Mouse (Mus musculus) urinary bladder, postnatal 0 days (tissue): ENCODE results near the gene Mtmr11. TPM values are rescaled to one million over a fixed set of nuclear protein-coding genes. Genes with fewer than 3 reads are reported as not detected.

ENCODE experiments used
- microRNA-seq: library from miRNA; unstranded; fragments of <30 nt; microRNA quantifications from one replicate; pipeline ENCODE4, GENCODE M21; 2016
- polyA plus RNA-seq: library from polyadenylated mRNA; unstranded; fragments of >200 nt; fragmentation: Nextera tagmentation; extraction: Ambion mirVana; gene quantifications from 2 replicates; pipeline ENCODE4 v1.2.1, GENCODE M21; 2015

Mtmr11 gene
- polyA plus RNA-seq: 13.2 and 15.1 TPM in 2 replicates

GRCm38 (mm10) chr3:96161869-96162840, at the start of gene Mtmr11:
TSS of gene Mtmr11 (plus strand) at chr3:96162004.

GRCm38 (mm10) chr3:96172197-96173178, 10.7 kb downstream of the Mtmr11 start, which contains the start of gene Sf3b4:
TSS of gene Sf3b4 (plus strand) at chr3:96172332.

GRCm38 (mm10) chr3:96180727-96181477, 19.1 kb downstream of the Mtmr11 start, which contains the start of gene Sv2a:
TSS of gene Sv2a (plus strand) at chr3:96181151.

GRCm38 (mm10) chr3:96219661-96220130, 57.9 kb downstream of the Mtmr11 start, which contains the start of the genes Bola1 and Hist2h2ab:
TSS of gene Bola1 (minus strand) at chr3:96219709.
TSS of gene Hist2h2ab (plus strand) at chr3:96219865.

GRCm38 (mm10) chr3:96220765-96221639, 59.2 kb downstream of the Mtmr11 start, which contains the start of the genes Hist2h2ac and Hist2h2be:
TSS of gene Hist2h2ac (minus strand) at chr3:96220880.
TSS of gene Hist2h2be (plus strand) at chr3:96221119.

Small RNA genes within 50 kb of the gene (microRNA-seq; reads per million reads assigned to microRNA genes)
- not detected for gene Gm44492

Other genes starting within 250 kb of the Mtmr11 start
- gene Anp32e, start 232.8 kb upstream of the Mtmr11 start, polyA plus RNA-seq: 71.5 and 95.6 TPM in 2 replicates
- 100 and 115 TPM in 2 replicates for gene Plekho1, start 166.0 kb upstream of the Mtmr11 start, polyA plus RNA-seq
- gene Vps45, start 103.5 kb upstream of the Mtmr11 start, polyA plus RNA-seq: 24.9 and 26.9 TPM in 2 replicates
- 18.0 and 20.8 TPM in 2 replicates for gene Otud7b, start 57.5 kb upstream of the Mtmr11 start, polyA plus RNA-seq
- 80.2 and 87.8 TPM in 2 replicates for gene Sf3b4, start 10.3 kb downstream of the Mtmr11 start, polyA plus RNA-seq
- 2.2 and 2.8 TPM in 2 replicates for gene Sv2a, start 19.1 kb downstream of the Mtmr11 start, polyA plus RNA-seq
- 40.9 and 46.7 TPM in 2 replicates for gene Bola1, start 57.7 kb downstream of the Mtmr11 start, polyA plus RNA-seq
- gene Hist2h2ab, start 57.9 kb downstream of the Mtmr11 start, polyA plus RNA-seq: not detected in 2 replicates
- gene Hist2h2ac, start 58.9 kb downstream of the Mtmr11 start, polyA plus RNA-seq: 1.8 and 3.0 TPM in 2 replicates
- gene Hist2h2be, start 59.1 kb downstream of the Mtmr11 start, polyA plus RNA-seq: 3.3 and 3.4 TPM in 2 replicates
- 2.2 and 3.0 TPM in 2 replicates for gene Hist2h3c2, start 77.1 kb downstream of the Mtmr11 start, polyA plus RNA-seq
- gene Hist2h2aa2, start 78.3 kb downstream of the Mtmr11 start, polyA plus RNA-seq: 129 and 159 TPM in 2 replicates
- gene Hist2h2aa1, start 83.5 kb downstream of the Mtmr11 start, polyA plus RNA-seq: 43.1 and 47.9 TPM in 2 replicates
- 0.58 and 1.5 TPM in 2 replicates for gene Hist2h3c1, start 84.7 kb downstream of the Mtmr11 start, polyA plus RNA-seq
- 4.2 and 7.1 TPM in 2 replicates for gene Hist2h4, start 101.3 kb downstream of the Mtmr11 start, polyA plus RNA-seq
- 12.7 and 16.3 TPM in 2 replicates for gene Hist2h3b, start 106.7 kb downstream of the Mtmr11 start, polyA plus RNA-seq
- 0.95 and 1.8 TPM in 2 replicates for gene Hist2h2bb, start 107.7 kb downstream of the Mtmr11 start, polyA plus RNA-seq
- gene Fcgr1, start 132.0 kb downstream of the Mtmr11 start, polyA plus RNA-seq: 4.6 and 8.0 TPM in 2 replicates